Mouse (Mus musculus) testis, adult 2 months (tissue): Measurements from ENCODE around the gene Ryr3.

Experiments
- CTCF ChIP-seq: fragments of 200-500 bp; IDR thresholded peaks from 2 replicates; pipeline ENCODE4 v1.5.1; 2012; ENCODE audit warnings: low read depth, mild to moderate bottlenecking, inconsistent platforms, low read length, moderate library complexity; ENCODE audit not compliant: control insufficient read depth, insufficient read depth, insufficient replicate concordance
- POLR2A ChIP-seq: fragments of 200-500 bp; IDR thresholded peaks from 2 replicates; pipeline ENCODE4 v1.6.1; 2012; ENCODE audit warnings: low read depth, mild to moderate bottlenecking, inconsistent platforms, low read length, moderate library complexity; ENCODE audit not compliant: control insufficient read depth

DNA sequence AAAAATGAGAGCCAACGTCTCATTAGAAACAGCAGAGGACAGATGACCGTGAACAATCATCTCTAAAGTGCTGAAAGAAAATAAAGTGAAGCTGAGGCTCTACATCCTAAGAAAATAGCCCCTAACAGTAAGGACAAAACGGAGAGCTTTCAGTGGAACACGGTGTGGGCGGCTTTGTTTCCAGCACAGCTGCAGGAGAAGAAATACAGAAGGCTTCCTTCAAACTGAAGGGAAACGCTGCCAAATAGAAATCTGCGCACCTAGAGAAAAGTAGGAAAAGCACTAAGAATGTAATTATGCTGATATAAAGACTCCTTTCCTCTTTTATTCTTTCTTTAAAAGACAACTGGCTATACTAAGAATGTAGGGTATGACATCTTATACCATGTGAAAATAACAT lies 197.0 kb downstream of the Ryr3 start:
- TF ChIP-seq CTCF (no peak), POLR2A (no peak)
